Mouse (Mus musculus) ES-E14 (cell line): ENCODE data around the gene Dhx9.

Source experiments
- CHD2 ChIP-seq: IDR thresholded peaks from 2 replicates; pipeline ENCODE4 v1.6.1; 2014; ENCODE audit warnings: mild to moderate bottlenecking, low read depth, low read length, inconsistent platforms
- HCFC1 ChIP-seq: IDR thresholded peaks from 2 replicates; pipeline ENCODE4 v1.6.1; 2012; ENCODE audit warnings: low read length, inconsistent platforms, borderline replicate concordance; ENCODE audit not compliant: insufficient read depth
- MAFK ChIP-seq: IDR thresholded peaks from 2 replicates; pipeline ENCODE4 v1.6.1; 2014; ENCODE audit warnings: mild to moderate bottlenecking, low read depth, low read length, inconsistent platforms; ENCODE audit not compliant: insufficient read depth
- ZC3H11A ChIP-seq: IDR thresholded peaks from 2 replicates; pipeline ENCODE4 v1.6.1; 2012; ENCODE audit warnings: low read depth, mild to moderate bottlenecking, inconsistent platforms, low read length, borderline replicate concordance
- ZNF384 ChIP-seq: IDR thresholded peaks from 2 replicates; pipeline ENCODE4 v1.6.1; 2012; ENCODE audit warnings: low read depth, low read length, inconsistent platforms

GRCm38 (mm10) chr1:153461796-153462195, 25.7 kb downstream of the Dhx9 start:
- no peak for TF ChIP-seq HCFC1
- no peak for TF ChIP-seq MAFK
- TF ChIP-seq ZC3H11A, result no peak
- no peak for TF ChIP-seq ZNF384
- no peak for TF ChIP-seq CHD2
